Mouse (Mus musculus): ENCODE measurements around the gene Gltp. TPM values are rescaled to one million over a fixed set of nuclear protein-coding genes. Genes with fewer than 3 reads are reported as not detected.
A peak's percentile ranks its signal among the peaks of the same experiment; 100 is the strongest.

The Gltp gene
- polyA plus RNA-seq, 1 experiment, result 134 TPM

DNA sequence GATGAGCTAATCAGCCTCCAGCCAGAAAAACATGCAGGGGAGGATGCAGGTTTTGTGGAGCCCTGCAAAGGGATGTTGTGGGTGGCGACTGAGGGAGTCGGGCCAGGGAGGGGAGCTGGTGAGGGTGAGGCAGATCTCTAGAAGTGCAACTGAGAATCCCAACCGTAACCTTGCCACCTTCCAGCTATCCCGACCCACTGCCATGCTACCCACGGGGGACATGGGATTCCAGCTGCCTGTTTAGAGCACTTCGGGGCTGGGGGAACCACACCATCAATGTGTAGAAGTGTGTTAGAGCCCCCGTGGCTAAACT, 51.2 kb downstream of the Gltp start:
- no peak for DNase-seq (ENCODE audit: low read depth in 1 of 2, low spot score in 2 of 2)
- H3K27me3 ChIP-seq (ENCODE audit: control insufficient read depth, insufficient read depth, low read length), result no peaks in the 10 kb centered on the region
- H3K27ac ChIP-seq (ENCODE audit: insufficient read depth, low read length), result no peak overlapping the region
- no peaks in the 10 kb centered on the region for H3K36me3 ChIP-seq (ENCODE audit: control insufficient read depth, insufficient read depth, low read length)
- H3K4me3 ChIP-seq (ENCODE audit: extremely low read depth, insufficient read depth, insufficient read length), result no peak overlapping the region
- TF ChIP-seq CTCF (IDR thresholded peaks at IDR 0.05; ENCODE audit: extremely low read depth, insufficient read depth, insufficient read length, insufficient replicate concordance), result no peak
- TF ChIP-seq POLR2A (IDR thresholded peaks at IDR 0.05; ENCODE audit: low read depth, low read length), result no peak
- peaks cover 3% of the 10 kb centered on the region; the same call in 1 of the 2 replicates for H3K4me1 ChIP-seq (ENCODE audit: control insufficient read depth, insufficient read depth, insufficient read length)
- WGBS, result 28% methylated on average over 7 of the region's 7 CpGs

DNA sequence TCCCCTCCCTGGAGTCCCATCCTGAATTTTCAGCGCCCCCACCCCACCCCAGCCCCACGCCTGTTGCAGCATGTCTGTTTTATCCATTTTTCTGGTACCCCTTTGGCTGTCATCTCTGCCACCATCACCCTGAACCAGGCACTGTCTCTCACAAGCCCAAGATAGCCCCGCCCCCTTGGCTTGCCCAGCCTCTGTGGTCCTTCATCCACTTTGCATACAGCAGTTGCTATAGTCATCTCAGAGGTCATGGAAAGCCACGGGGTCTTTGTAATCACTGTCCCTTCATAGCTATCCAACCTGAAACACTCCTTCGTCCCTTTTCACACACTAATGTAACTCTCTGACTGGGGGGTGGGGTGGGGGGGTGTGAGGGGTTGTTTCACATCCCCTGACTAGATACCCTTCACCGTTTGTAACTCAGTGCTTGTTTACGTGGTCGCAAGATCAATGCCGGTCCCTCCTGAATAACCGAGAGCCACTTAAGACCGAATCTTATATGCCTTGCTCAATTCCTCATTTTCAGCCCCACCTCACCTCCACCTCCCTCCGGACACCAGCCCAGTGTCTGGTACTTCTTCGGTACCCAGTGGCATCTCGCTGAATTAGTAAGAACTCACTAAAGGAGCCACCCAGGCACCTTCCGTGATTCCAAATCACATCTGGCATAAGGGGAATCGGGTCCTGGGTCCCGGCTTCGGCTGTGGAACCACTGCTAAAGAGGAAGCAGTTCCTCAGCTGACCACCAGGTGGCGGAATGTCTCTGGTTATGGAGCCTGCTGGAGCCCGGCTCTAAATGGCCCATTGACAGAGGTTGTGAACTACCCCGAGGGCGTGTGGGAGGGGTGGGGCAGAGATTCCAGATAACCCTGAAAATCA, 51.8 kb downstream of the Gltp start:
- TF ChIP-seq POLR2A (IDR thresholded peaks at IDR 0.05; ENCODE audit: low read depth, low read length), result no peak
- TF ChIP-seq CTCF (IDR thresholded peaks at IDR 0.05; ENCODE audit: extremely low read depth, insufficient read depth, insufficient read length, insufficient replicate concordance), result peak; percentile 95
- no peak overlapping the region for H3K27ac ChIP-seq (ENCODE audit: insufficient read depth, low read length)
- DNase-seq (ENCODE audit: low read depth in 1 of 2, low spot score in 2 of 2), result peak; percentile 65 to 83

DNA sequence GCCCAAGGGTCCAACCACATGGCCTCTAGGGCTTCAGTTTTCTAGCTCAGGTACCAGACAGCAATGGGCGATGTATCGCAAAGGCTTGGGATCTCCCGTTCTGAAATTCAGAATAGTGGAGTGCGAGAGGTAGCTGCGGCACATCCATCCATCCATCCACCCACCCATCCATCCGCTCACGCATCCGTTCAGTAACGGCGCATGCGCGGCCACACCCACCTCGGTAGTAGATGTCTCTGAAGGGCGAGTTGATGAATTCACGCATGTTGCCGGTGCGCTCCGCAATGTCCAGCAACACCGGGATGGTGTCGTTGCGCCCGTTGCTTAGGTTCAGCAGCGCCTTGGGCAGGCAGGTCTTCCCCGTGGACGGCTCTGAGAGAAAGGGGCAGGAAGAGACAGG, 54.7 kb downstream of the Gltp start:
- 87% methylated on average over 25 of the region's 25 CpGs for WGBS
- Histone ChIP-seq H3K36me3 (ENCODE audit: control insufficient read depth, insufficient read depth, low read length) (no peaks in the 10 kb centered on the region), H3K4me3 (ENCODE audit: extremely low read depth, insufficient read depth, insufficient read length) (no peak overlapping the region), H3K4me1 (ENCODE audit: control insufficient read depth, insufficient read depth, insufficient read length) (peaks cover 3% of the 10 kb centered on the region; the same call in 1 of the 2 replicates), H3K27me3 (ENCODE audit: control insufficient read depth, insufficient read depth, low read length) (no peaks in the 10 kb centered on the region), H3K27ac (ENCODE audit: insufficient read depth, low read length) (no peak overlapping the region)
- no peak for DNase-seq (ENCODE audit: low read depth in 1 of 2, low spot score in 2 of 2)
- TF ChIP-seq POLR2A (IDR thresholded peaks at IDR 0.05; ENCODE audit: low read depth, low read length) (no peak), CTCF (IDR thresholded peaks at IDR 0.05; ENCODE audit: extremely low read depth, insufficient read depth, insufficient read length, insufficient replicate concordance) (no peak)

More for the DNA sequence above, 51.8 kb downstream of the Gltp start:
- Histone ChIP-seq H3K4me3 (ENCODE audit: extremely low read depth, insufficient read depth, insufficient read length) (no peak overlapping the region; the same call in 1 of the 2 replicates), H3K36me3 (ENCODE audit: control insufficient read depth, insufficient read depth, low read length) (no peaks in the 10 kb centered on the region), H3K4me1 (ENCODE audit: control insufficient read depth, insufficient read depth, insufficient read length) (peaks cover 3% of the 10 kb centered on the region; the same call in 1 of the 2 replicates), H3K27me3 (ENCODE audit: control insufficient read depth, insufficient read depth, low read length) (no peaks in the 10 kb centered on the region)
- 9% methylated on average over 22 of the region's 22 CpGs for WGBS

DNA sequence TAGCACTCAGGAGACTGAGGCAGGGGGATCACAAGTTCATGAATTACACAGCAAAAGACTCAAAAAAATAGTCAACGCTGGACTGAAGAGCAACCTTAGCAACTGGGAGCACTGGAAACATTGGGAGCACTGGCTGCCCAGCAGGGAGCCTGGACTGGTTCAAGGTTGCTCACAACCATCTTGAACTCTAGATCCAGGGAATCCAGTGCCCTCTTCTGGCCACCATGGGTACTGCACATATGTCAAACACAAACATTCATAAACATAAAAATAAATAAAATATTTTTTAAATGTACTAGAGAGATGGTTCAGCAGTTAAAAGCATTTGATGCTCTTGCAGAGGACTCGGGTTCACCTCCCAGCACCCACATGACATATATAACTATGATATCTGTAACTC, 59.4 kb downstream of the Gltp start:
- DNase-seq (ENCODE audit: low read depth in 1 of 2, low spot score in 2 of 2), result no peak
- TF ChIP-seq CTCF (IDR thresholded peaks at IDR 0.05; ENCODE audit: extremely low read depth, insufficient read depth, insufficient read length, insufficient replicate concordance) (no peak), POLR2A (IDR thresholded peaks at IDR 0.05; ENCODE audit: low read depth, low read length) (no peak)
- no peaks in the 10 kb centered on the region for H3K27me3 ChIP-seq (ENCODE audit: control insufficient read depth, insufficient read depth, low read length)

DNA sequence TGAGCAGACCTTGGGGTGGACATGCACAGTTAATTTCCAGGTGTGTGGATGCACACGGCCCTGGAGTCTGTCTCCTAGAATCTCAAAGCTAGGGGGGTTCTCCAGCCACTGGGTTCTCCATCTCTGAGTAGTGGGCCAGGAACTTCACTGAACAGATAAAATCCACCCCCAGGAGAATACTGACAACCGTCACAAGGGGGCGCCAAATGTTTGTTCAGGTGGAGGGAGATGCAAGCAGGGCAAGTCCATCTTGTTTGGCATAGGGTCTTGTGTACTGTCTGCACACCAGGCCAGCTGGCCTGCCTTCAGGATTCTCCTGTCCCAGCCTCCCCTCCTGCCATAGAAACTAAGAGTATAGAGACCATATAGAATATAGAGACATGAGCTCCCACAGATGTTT, 65.2 kb downstream of the Gltp start:
- Histone ChIP-seq H3K27me3 (ENCODE audit: control insufficient read depth, insufficient read depth, low read length) (no peaks in the 10 kb centered on the region), H3K4me3 (ENCODE audit: extremely low read depth, insufficient read depth, insufficient read length) (no peak overlapping the region), H3K4me1 (ENCODE audit: control insufficient read depth, insufficient read depth, insufficient read length) (no peaks in the 10 kb centered on the region), H3K27ac (ENCODE audit: insufficient read depth, low read length) (no peak overlapping the region), H3K36me3 (ENCODE audit: control insufficient read depth, insufficient read depth, low read length) (no peaks in the 10 kb centered on the region)
- peak in 1 of 2 experiments; percentile 61 for DNase-seq (ENCODE audit: low read depth in 1 of 2, low spot score in 2 of 2)
- 21% methylated on average over 3 of the region's 3 CpGs for WGBS
- TF ChIP-seq CTCF (IDR thresholded peaks at IDR 0.05; ENCODE audit: extremely low read depth, insufficient read depth, insufficient read length, insufficient replicate concordance) (peak; percentile 47; the same call in 1 of the 2 replicates), POLR2A (IDR thresholded peaks at IDR 0.05; ENCODE audit: low read depth, low read length) (no peak)

More for the DNA sequence above, 59.4 kb downstream of the Gltp start:
- no peak overlapping the region for H3K4me3 ChIP-seq (ENCODE audit: extremely low read depth, insufficient read depth, insufficient read length)
- H3K4me1 ChIP-seq (ENCODE audit: control insufficient read depth, insufficient read depth, insufficient read length), result no peaks in the 10 kb centered on the region
- H3K27ac ChIP-seq (ENCODE audit: insufficient read depth, low read length), result no peak overlapping the region
- 46% methylated on average over 2 of the region's 2 CpGs for WGBS
- no peaks in the 10 kb centered on the region for H3K36me3 ChIP-seq (ENCODE audit: control insufficient read depth, insufficient read depth, low read length)

DNA sequence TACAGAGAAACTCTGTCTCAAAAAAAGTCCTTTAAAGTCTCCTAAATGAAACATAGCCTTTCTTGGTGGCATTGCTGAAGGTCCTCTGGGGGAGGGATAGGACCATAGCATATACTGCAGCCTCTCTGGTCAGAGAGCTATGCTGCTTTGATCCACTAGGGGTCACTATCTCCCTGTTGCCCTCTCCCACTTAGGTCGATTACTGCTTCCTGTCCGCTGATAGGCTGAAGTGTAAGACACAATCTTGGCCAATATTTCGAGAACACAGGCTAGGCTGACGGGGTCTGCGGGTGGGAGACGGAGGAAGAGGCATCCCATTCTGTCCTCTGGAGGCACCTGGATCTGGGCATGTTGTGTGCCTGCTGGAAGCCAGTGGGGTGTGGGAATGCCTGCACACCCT, 70.5 kb downstream of the Gltp start:
- H3K27ac ChIP-seq (ENCODE audit: insufficient read depth, low read length), result no peak overlapping the region
- H3K36me3 ChIP-seq (ENCODE audit: control insufficient read depth, insufficient read depth, low read length), result no peaks in the 10 kb centered on the region
- H3K27me3 ChIP-seq (ENCODE audit: control insufficient read depth, insufficient read depth, low read length), result no peaks in the 10 kb centered on the region
- TF ChIP-seq CTCF (IDR thresholded peaks at IDR 0.05; ENCODE audit: extremely low read depth, insufficient read depth, insufficient read length, insufficient replicate concordance), result peak; percentile 65; the same call in 1 of the 2 replicates
- no peak for TF ChIP-seq POLR2A (IDR thresholded peaks at IDR 0.05; ENCODE audit: low read depth, low read length)
- 35% methylated on average over 6 of the region's 6 CpGs for WGBS
- peak in 1 of 2 experiments; percentile 38 for DNase-seq (ENCODE audit: low read depth in 1 of 2, low spot score in 2 of 2)
- no peaks in the 10 kb centered on the region for H3K4me1 ChIP-seq (ENCODE audit: control insufficient read depth, insufficient read depth, insufficient read length)
- H3K4me3 ChIP-seq (ENCODE audit: extremely low read depth, insufficient read depth, insufficient read length), result no peak overlapping the region

Other genes with a start within 250 kb of the Gltp start
- 8.0 and 8.6 TPM in 2 replicates for gene Mmab, start 246.9 kb downstream of the Gltp start, polyA plus RNA-seq (2012; rRNA removed)
- 13.0 and 17.3 TPM in 2 replicates for gene Mvk, start 246.7 kb downstream of the Gltp start, polyA plus RNA-seq (2012; rRNA removed)
- gene Fam222a, start 123.0 kb downstream of the Gltp start, polyA plus RNA-seq (2012; rRNA removed), result 2.8 and 4.6 TPM in 2 replicates
- 4.2 and 5.3 TPM in 2 replicates for gene Trpv4, start 32.6 kb downstream of the Gltp start, polyA plus RNA-seq (2012; rRNA removed)
- gene Tchp, start 16.8 kb upstream of the Gltp start, polyA plus RNA-seq (2012; rRNA removed), result 14.1 and 14.5 TPM in 2 replicates
- gene Ankrd13a, start 83.7 kb upstream of the Gltp start, polyA plus RNA-seq (2012; rRNA removed), result 69.3 and 84.0 TPM in 2 replicates
- gene Git2, start 84.5 kb upstream of the Gltp start, polyA plus RNA-seq (2012; rRNA removed), result 71.6 and 92.1 TPM in 2 replicates
- gene 1500011B03Rik, start 132.5 kb upstream of the Gltp start, polyA plus RNA-seq (2012; rRNA removed), result 24.1 and 38.5 TPM in 2 replicates
- gene 4930519G04Rik, start 162.7 kb upstream of the Gltp start, polyA plus RNA-seq (2012; rRNA removed), result 0.05 TPM in 1 of 2 replicates, not detected in the other
- not detected in 2 replicates for gene Gm9936, start 167.7 kb upstream of the Gltp start, polyA plus RNA-seq (2012; rRNA removed)
- gene Oasl2, start 206.0 kb upstream of the Gltp start, polyA plus RNA-seq (2012; rRNA removed), result 5.6 and 5.8 TPM in 2 replicates
- 10.1 and 12.6 TPM in 2 replicates for gene Oasl1, start 232.3 kb upstream of the Gltp start, polyA plus RNA-seq (2012; rRNA removed)

Measured in spleen, adult 2 months (tissue).